Mouse (Mus musculus) neural tube, embryonic 12.5 days (tissue): ENCODE results near the gene BC048403. TPM values are rescaled to one million over a fixed set of nuclear protein-coding genes. Genes with fewer than 3 reads are reported as not detected.

ENCODE experiments used
- ATAC-seq: fragments of 200-750 bp; cut with Nextera tagmentation; 2 replicates; pipeline ENCODE4 v1.8.0; 2017; ENCODE audit warnings: low read depth, mild to moderate bottlenecking, moderate TSS enrichment, moderate library complexity; ENCODE audit not compliant: low FRiP score
- H3K27ac ChIP-seq: fragments of 300-500 bp; sonication (generic); 2 replicates; pipeline ENCODE4 v1.5.1; 2016
- H3K27me3 ChIP-seq: fragments of 300-500 bp; sonication (generic); replicated peaks from 2 replicates; pipeline ENCODE4 v1.6.1; 2016; ENCODE audit warnings: mild to moderate bottlenecking
- H3K36me3 ChIP-seq: fragments of 300-500 bp; sonication (generic); 2 replicates; pipeline ENCODE4 v1.6.1; 2016; ENCODE audit warnings: mild to moderate bottlenecking
- H3K4me1 ChIP-seq: fragments of 300-500 bp; sonication (generic); 2 replicates; pipeline ENCODE4 v1.6.1; 2016
- H3K4me2 ChIP-seq: fragments of 300-500 bp; sonication (generic); replicated peaks from 2 replicates; pipeline ENCODE4 v1.6.1; 2016; ENCODE audit warnings: mild to moderate bottlenecking
- H3K4me3 ChIP-seq: fragments of 300-500 bp; sonication (generic); 2 replicates; pipeline ENCODE4 v1.5.1; 2016
- H3K9ac ChIP-seq: fragments of 300-500 bp; sonication (generic); 2 replicates; pipeline ENCODE4 v1.6.1; 2016; ENCODE audit warnings: mild to moderate bottlenecking
- H3K9me3 ChIP-seq: fragments of 300-500 bp; sonication (generic); 2 replicates; pipeline ENCODE4 v1.6.1; 2016; ENCODE audit warnings: mild to moderate bottlenecking
- WGBS: fragments of 180-500 bp; shearing (Covaris S2); methylation state at CpG from one replicate; pipeline ENCODE4 v1.1.7; 2016; 5-methylcytosine and 5-hydroxymethylcytosine counted together
- polyA plus RNA-seq: library from polyadenylated mRNA; unstranded; fragments of >200 nt; fragmentation: Nextera tagmentation; extraction: Ambion mirVana; gene quantifications from 2 replicates; pipeline ENCODE4 v1.2.1, GENCODE M21; 2016

The BC048403 gene
- polyA plus RNA-seq = 2.3 and 2.4 TPM in 2 replicates

DNA sequence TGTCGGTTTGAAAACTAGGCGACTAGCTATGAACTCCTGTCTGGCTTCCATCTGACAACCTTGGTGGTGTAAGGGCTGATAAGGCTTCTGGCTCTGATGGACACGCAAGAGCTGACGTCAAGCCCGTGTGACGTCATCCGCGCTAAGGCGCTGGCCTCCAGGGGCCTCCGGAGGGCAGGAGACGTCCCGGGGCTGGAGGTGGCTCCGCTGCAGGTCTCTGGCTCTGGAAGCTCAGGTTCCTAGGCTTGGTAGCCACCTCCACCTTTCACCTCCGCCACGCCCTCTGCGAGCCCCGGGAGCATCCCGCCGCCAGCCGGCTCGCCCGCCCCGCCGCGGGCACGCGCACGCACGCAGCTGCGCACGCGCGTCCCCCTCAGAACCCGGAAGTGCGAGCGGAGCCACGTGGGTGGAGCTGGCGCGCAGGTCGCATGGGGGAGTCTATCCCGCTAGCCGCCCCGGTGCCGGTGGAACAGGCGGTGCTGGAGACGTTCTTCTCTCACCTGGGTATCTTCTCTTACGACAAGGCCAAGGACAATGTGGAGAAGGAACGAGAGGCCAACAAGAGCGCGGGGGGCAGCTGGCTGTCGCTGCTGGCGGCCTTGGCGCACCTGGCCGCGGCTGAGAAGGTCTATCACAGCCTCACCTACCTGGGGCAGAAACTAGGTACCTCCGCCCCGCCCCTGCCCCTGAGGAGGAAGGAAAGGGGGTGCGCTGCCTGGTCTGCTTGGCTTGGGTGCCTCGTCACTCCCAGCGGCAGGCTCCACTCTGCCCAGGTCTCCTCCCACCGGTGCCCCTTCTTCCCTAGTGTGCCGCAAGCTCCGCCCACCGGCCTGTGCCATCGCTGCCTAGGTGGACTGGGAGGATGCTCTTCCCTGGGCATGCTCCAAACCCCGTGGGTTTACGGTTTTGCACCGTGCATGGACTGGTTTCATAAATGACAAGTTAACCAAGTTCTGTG, at the start of gene BC048403:
TSS of gene BC048403 (plus strand) at position 390 of the 958 bp plus-strand sequence.
- peak within 1 kb of the TSS; percentile 8; the same call in 1 of the 2 replicates for H3K27ac ChIP-seq
- peaks cover 4% of the 10 kb centered on the region for H3K4me1 ChIP-seq
- H3K9ac ChIP-seq = peak within 1 kb of the TSS; percentile 67
- H3K36me3 ChIP-seq = no peaks in the 10 kb centered on the region
- peak within 1 kb of the TSS; percentile 80 for H3K4me3 ChIP-seq
- WGBS = under 1% methylated on average over 66 of the region's 68 CpGs
- H3K4me2 ChIP-seq = peak within 1 kb of the TSS; percentile 75
- ATAC-seq = peak; percentile 92
- no peaks in the 10 kb centered on the region for H3K27me3 ChIP-seq
- 0 out of 2 replicates have a peak, but pooled peaks cover 6% of the 10 kb centered on the region for H3K9me3 ChIP-seq

DNA sequence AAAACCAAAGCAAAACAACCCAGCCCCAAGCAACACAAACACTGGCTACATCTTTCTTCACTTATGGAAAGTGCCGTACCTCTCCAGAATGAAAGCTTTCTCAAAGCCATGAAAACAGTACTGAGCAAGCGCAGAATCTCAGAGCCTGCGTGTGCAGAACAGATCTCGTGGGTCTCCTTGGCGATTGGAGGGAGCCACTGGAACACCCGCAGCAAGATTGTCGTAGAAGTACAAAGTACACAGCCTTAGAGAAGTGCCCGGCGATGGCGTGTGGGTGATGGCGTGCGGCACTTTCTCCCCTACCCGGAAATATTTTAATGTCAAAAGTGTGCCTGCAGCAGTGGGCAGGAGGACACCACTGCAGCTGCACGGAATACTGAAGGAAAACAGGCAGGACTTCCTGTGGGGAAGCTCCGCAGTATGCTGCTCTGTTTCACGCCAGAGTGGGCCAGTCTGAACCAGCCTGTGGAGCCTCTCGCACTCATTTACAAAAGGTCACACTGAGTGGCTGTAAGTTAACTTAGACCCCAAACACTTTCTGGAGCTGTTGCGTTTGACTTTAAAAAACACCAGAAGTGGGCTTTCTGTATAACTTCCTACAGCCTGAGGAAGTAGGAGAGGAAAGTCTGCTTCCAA, 46.7 kb upstream of the BC048403 start:
- Histone ChIP-seq H3K4me2 (0 out of 2 replicates have a peak overlapping the region, but pooled peaks have one; percentile 12), H3K9me3 (no peaks in the 10 kb centered on the region), H3K27ac (no peak overlapping the region), H3K4me3 (no peak overlapping the region), H3K9ac (no peak overlapping the region), H3K27me3 (no peaks in the 10 kb centered on the region), H3K36me3 (no peaks in the 10 kb centered on the region), H3K4me1 (peaks cover 4% of the 10 kb centered on the region; the same call in 1 of the 2 replicates)
- ATAC-seq = no peak
- 56% methylated on average over 18 of the region's 18 CpGs for WGBS

- Histone ChIP-seq H3K4me1 (peaks cover 4% of the 10 kb centered on the region; the same call in 1 of the 2 replicates), H3K9me3 (no peaks in the 10 kb centered on the region), H3K4me3 (no peak overlapping the region), H3K9ac (no peak overlapping the region), H3K27me3 (no peaks in the 10 kb centered on the region), H3K27ac (no peak overlapping the region), H3K4me2 (no peak overlapping the region), H3K36me3 (no peaks in the 10 kb centered on the region)
- 85% methylated on average over 11 of the region's 11 CpGs for WGBS
- ATAC-seq = no peak
These were observed 45.2 kb upstream of the BC048403 start for GRCm38 (mm10) chr10:121694567-121694966.

DNA sequence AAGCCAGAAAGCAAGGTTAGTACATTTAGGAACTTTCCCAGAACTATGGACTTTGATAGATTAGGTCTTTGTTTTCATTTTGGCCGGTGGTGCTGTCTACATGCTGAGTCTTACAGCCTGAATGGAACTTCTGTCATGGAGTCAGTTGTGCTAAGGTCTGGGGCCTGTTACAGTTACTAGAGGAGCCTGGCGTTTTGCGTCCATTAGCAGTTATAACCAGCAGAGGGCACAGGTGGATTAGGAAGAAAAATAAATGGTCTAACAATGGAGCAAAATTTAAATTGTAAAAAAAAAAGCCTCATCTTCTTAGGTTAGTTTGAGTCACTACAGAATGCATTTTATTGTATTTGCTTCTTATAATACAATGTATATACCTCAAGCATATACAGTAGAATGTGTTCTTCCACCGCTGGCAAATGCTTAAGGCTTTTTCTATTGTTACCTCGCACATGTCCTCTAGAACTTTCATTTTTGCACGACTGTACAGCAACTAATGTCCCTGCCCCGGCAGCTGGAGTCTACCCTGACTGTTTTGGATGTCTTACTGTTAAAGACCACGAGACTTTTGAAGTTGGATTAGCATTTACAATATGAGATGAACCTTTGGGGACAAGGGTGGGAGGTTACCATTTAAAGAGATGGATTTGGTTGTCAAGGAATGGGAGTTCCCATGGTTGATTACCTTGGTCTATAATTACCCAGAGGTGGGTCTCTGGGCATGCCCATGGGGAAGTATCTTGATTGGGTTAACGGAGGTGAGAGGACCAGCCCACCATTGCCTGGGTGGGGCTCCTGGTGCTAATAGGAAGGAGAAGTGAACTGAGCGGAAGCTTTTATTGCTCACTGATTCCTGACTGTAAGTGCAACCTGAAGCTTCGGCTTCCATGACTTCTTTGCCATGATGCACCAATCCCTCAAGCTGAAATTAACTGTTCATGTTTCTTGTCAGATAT, 38.2 kb upstream of the BC048403 start:
- Histone ChIP-seq H3K9me3 (no peaks in the 10 kb centered on the region), H3K4me1 (no peaks in the 10 kb centered on the region), H3K36me3 (no peaks in the 10 kb centered on the region), H3K4me3 (no peak overlapping the region), H3K27ac (no peak overlapping the region), H3K9ac (no peak overlapping the region), H3K4me2 (no peak overlapping the region), H3K27me3 (no peaks in the 10 kb centered on the region)
- 68% methylated on average over 11 of the region's 11 CpGs for WGBS
- no peak for ATAC-seq

GRCm38 (mm10) chr10:121703619-121704018, 36.1 kb upstream of the BC048403 start:
- Histone ChIP-seq H3K27ac (no peak overlapping the region), H3K9me3 (no peaks in the 10 kb centered on the region)

GRCm38 (mm10) chr10:121704871-121705270, 34.9 kb upstream of the BC048403 start:
- no peaks in the 10 kb centered on the region for H3K9me3 ChIP-seq
- no peak overlapping the region for H3K4me2 ChIP-seq
- no peak overlapping the region for H3K27ac ChIP-seq
- H3K4me1 ChIP-seq = no peaks in the 10 kb centered on the region
- H3K27me3 ChIP-seq = no peaks in the 10 kb centered on the region
- H3K9ac ChIP-seq = no peak overlapping the region
- no peak overlapping the region for H3K4me3 ChIP-seq
- H3K36me3 ChIP-seq = no peaks in the 10 kb centered on the region
- 89% methylated on average over 6 of the region's 6 CpGs for WGBS
- no peak for ATAC-seq

More at GRCm38 (mm10) chr10:121703619-121704018, 36.1 kb upstream of the BC048403 start:
- WGBS = 85% methylated on average over 6 of the region's 6 CpGs
- Histone ChIP-seq H3K4me3 (no peak overlapping the region), H3K27me3 (no peaks in the 10 kb centered on the region), H3K9ac (no peak overlapping the region), H3K4me2 (no peak overlapping the region), H3K36me3 (no peaks in the 10 kb centered on the region), H3K4me1 (no peaks in the 10 kb centered on the region)
- no peak for ATAC-seq

DNA sequence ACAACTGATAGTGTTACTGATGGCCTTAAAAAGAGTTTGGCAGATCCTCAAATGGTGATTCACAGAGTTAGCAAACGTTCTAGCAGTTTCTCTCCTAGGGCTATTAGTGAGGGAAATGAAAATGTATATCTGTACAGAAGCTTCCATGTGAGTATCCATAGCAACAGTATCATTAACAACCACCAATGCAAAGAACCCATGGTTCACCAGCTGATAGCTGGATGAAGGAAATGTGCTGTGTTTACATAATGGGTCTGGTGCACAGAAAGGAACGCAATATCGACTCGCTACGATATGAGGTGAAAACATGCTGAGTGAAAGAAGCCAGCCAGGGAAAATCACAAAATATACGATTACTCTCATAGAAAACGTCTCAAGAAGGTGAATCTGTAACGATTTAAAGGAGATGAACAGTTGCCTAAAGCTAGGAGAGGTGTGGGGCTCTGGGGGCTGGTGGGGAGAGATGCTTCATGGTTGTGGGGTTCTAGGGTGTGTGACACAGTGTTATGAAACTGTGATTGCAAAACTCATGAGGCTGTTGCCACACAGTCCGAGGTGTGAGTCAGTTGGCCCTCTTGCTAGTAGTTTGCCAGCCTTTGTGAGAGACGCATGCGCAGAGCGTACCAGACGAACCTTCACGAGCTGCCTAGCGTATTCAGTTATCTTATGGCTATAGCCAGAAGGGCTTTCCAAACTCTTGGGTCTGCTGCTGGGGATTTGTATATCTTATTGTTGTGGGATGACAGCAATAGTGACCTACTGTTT, 34.2 kb upstream of the BC048403 start:
- H3K9me3 ChIP-seq = no peaks in the 10 kb centered on the region
- H3K27me3 ChIP-seq = no peaks in the 10 kb centered on the region
- WGBS = 90% methylated on average over 15 of the region's 15 CpGs
- no peak overlapping the region for H3K4me2 ChIP-seq
- no peaks in the 10 kb centered on the region for H3K36me3 ChIP-seq
- H3K4me3 ChIP-seq = no peak overlapping the region
- no peak overlapping the region for H3K27ac ChIP-seq
- no peaks in the 10 kb centered on the region for H3K4me1 ChIP-seq
- ATAC-seq = no peak
- no peak overlapping the region for H3K9ac ChIP-seq

DNA sequence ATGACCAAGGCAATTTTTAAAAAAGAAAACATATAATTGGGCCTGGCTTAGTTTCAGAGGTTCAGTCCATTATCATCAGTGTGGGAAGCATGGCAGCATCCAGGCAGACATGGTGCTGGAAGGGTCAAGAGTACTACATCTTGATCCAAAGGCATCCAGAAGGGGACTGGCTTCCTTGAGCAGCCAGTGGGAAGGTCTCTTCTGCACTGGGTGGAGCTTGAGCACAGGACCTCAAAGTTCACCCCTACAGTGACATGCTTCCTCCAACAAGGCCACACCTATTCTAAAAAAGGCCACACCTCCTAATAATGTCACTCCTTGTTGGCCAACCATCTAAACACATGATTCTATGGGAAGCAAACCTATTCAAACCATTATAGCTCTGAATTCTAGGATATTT, 22.9 kb upstream of the BC048403 start:
- Histone ChIP-seq H3K9ac (no peak overlapping the region), H3K27me3 (no peaks in the 10 kb centered on the region), H3K4me2 (no peak overlapping the region), H3K36me3 (no peaks in the 10 kb centered on the region), H3K4me1 (no peaks in the 10 kb centered on the region), H3K9me3 (peaks cover 8% of the 10 kb centered on the region), H3K27ac (no peak overlapping the region), H3K4me3 (no peak overlapping the region)
- no peak for ATAC-seq

DNA sequence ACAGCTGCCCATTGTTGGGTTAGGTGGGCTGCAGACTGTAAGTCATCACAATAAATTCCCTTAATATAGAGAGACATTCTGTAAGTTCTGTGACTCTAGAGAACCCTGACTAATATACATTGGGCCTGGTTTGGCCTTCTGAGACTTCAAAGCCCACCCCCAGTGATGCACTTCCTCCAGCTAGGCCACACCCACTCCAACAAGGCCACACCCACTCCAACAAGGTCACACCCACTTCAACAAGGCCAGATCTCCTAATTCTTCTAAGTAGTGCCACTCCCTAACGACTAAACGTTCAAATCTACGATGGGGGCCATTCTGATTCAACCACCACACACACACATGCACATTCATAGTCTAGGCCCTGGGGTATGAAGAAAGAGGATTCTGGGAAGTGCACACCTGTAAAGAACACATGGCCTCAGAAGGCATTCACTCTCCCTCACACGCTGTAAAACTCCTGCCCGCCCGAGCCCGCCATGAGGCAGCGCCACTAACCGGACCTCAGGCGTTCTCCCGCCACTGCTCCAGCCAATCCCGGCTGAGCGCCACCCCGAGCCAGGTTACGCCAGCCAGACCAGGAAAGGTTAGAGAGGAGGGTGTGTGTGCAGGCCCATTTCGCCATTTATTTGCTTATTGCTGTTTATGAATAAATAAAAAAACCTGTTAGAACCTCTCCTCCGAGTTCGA, 20.7 kb upstream of the BC048403 start:
- WGBS = 93% methylated on average over 18 of the region's 18 CpGs
- ATAC-seq = no peak

DNA sequence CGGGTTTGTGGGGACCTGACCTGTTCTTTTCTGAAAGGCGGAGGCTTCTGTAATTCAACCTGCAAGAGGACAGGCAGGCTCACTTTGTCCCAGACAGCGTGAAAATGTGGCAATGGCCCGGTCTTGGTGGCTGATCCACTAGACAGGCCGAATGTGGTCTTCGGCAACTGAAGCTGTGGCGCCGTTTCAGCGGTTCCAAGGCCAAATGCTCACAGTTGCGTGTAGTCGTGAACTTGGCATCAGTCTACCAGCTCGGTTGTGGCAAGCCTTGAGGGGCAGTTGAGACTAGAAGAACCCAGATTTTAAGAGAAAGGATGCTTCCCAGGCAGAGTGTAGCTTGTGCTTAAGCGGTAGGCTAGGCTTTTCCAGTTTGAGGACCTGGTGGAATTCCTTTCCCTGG, 19.0 kb upstream of the BC048403 start:
- Histone ChIP-seq H3K27me3 (no peaks in the 10 kb centered on the region), H3K27ac (no peak overlapping the region), H3K9ac (no peak overlapping the region), H3K9me3 (peaks cover 8% of the 10 kb centered on the region), H3K36me3 (no peaks in the 10 kb centered on the region), H3K4me1 (no peaks in the 10 kb centered on the region), H3K4me2 (no peak overlapping the region), H3K4me3 (no peak overlapping the region)
- WGBS = 95% methylated on average over 13 of the region's 13 CpGs
- no peak for ATAC-seq

More for the DNA sequence above, 20.7 kb upstream of the BC048403 start:
- Histone ChIP-seq H3K27me3 (no peaks in the 10 kb centered on the region), H3K9ac (no peak overlapping the region), H3K4me2 (no peak overlapping the region), H3K9me3 (peaks cover 8% of the 10 kb centered on the region), H3K4me3 (no peak overlapping the region), H3K4me1 (no peaks in the 10 kb centered on the region), H3K27ac (no peak overlapping the region), H3K36me3 (no peaks in the 10 kb centered on the region)

DNA sequence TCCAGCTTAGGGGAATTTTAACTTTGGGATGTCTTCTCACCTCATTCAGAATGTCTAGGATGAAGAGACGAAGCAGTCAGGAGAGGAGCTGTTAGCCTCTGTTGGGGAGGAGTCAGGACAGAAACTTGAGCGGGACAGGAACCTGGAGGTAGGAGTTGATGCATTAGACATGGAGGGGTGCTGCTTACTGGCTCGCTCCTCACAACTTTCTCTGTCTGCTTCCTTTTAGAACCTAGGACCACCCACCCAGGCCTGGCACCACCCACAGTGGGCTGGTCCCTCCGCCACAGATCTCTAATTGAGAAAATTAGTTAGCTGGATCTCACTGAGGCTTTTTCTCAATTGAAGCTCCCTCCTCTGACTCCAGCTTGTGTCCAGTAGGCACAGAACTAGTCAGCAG, 13.2 kb upstream of the BC048403 start:
- no peak for ATAC-seq
- Histone ChIP-seq H3K36me3 (no peaks in the 10 kb centered on the region), H3K9ac (no peak overlapping the region), H3K4me1 (no peaks in the 10 kb centered on the region), H3K27me3 (no peaks in the 10 kb centered on the region), H3K9me3 (no peaks in the 10 kb centered on the region), H3K4me3 (no peak overlapping the region), H3K27ac (no peak overlapping the region), H3K4me2 (no peak overlapping the region)
- WGBS = 79% methylated on average over 4 of the region's 4 CpGs
